Mouse (Mus musculus): ENCODE results near the gene Klf9.
A peak's percentile ranks its signal among the peaks of the same experiment; 100 is the strongest.

The Klf9 gene

GRCm38 (mm10) chr19:23140689-23141317, at the start of gene Klf9:
Gene Klf9 (plus strand): TSS chr19:23141226.
- peak; percentile 95 to 98 for DNase-seq (ENCODE audit: low spot score in 2 of 2)

- peak; percentile 65 to 68 for DNase-seq (ENCODE audit: low spot score in 2 of 2)
Measured at GRCm38 (mm10) chr19:23091586-23091985, 49.4 kb upstream of the Klf9 start.

GRCm38 (mm10) chr19:23093548-23093947, 47.5 kb upstream of the Klf9 start:
- no peak for DNase-seq (ENCODE audit: low spot score in 2 of 2)

- DNase-seq (ENCODE audit: low spot score in 2 of 2) = no peak
Measured at GRCm38 (mm10) chr19:23094906-23095305, 46.1 kb upstream of the Klf9 start.

- no peak for DNase-seq (ENCODE audit: low spot score in 2 of 2)
Measured at GRCm38 (mm10) chr19:23106859-23107258, 34.2 kb upstream of the Klf9 start.

GRCm38 (mm10) chr19:23107335-23107734, 33.7 kb upstream of the Klf9 start:
- DNase-seq (ENCODE audit: low spot score in 2 of 2) = no peak

- DNase-seq (ENCODE audit: low spot score in 2 of 2) = no peak
Measured at GRCm38 (mm10) chr19:23121875-23122274, 19.2 kb upstream of the Klf9 start.

GRCm38 (mm10) chr19:23124023-23124550, 16.9 kb upstream of the Klf9 start:
- no peak for DNase-seq (ENCODE audit: low spot score in 2 of 2)

GRCm38 (mm10) chr19:23125227-23126150, 15.5 kb upstream of the Klf9 start:
- no peak for DNase-seq (ENCODE audit: low spot score in 2 of 2)

- DNase-seq (ENCODE audit: low spot score in 2 of 2) = no peak
Measured at GRCm38 (mm10) chr19:23129908-23130307, 11.1 kb upstream of the Klf9 start.

GRCm38 (mm10) chr19:23132106-23132635, 8.9 kb upstream of the Klf9 start:
- no peak for DNase-seq (ENCODE audit: low spot score in 2 of 2)

GRCm38 (mm10) chr19:23132720-23133426, 8.2 kb upstream of the Klf9 start:
- no peak for DNase-seq (ENCODE audit: low spot score in 2 of 2)

- peak in 1 of 2 experiments; percentile 56 for DNase-seq (ENCODE audit: low spot score in 2 of 2)
Measured at GRCm38 (mm10) chr19:23133427-23134094, 7.5 kb upstream of the Klf9 start.

GRCm38 (mm10) chr19:23134095-23134440, 7.0 kb upstream of the Klf9 start:
- DNase-seq (ENCODE audit: low spot score in 2 of 2) = peak; percentile 84 to 89

- DNase-seq (ENCODE audit: low spot score in 2 of 2) = peak in 1 of 2 experiments; percentile 88
Measured at GRCm38 (mm10) chr19:23134441-23135301, 6.4 kb upstream of the Klf9 start.

GRCm38 (mm10) chr19:23135349-23136201, 5.5 kb upstream of the Klf9 start:
- peak; percentile 92 to 93 for DNase-seq (ENCODE audit: low spot score in 2 of 2)

GRCm38 (mm10) chr19:23136202-23136850, 4.7 kb upstream of the Klf9 start:
- DNase-seq (ENCODE audit: low spot score in 2 of 2) = peak in 1 of 2 experiments; percentile 74

GRCm38 (mm10) chr19:23137295-23137694, 3.7 kb upstream of the Klf9 start:
- no peak for DNase-seq (ENCODE audit: low spot score in 2 of 2)
